Mouse (Mus musculus): ENCODE measurements around the gene Bcl3.

DNA sequence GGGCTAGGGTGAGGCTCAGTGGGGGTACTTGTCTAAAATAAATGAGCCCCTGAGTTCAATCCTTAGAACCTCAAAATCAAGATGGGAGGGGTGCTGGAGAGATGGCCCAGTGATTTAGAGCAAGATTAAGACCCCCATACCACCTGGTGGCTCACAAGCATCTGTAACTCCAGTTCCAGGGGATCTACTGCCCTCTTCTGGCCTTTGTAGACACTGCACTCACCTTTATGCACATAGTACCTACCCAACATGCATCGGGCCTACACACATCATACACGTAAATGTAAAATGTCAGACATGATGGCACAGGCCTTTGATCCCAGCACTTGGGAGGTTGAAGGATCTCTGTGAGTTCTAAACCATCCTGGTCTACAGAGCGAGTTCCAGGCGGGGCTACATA lies 39.9 kb downstream of the Bcl3 start:
- TF ChIP-seq USF2 (conservative IDR thresholded peaks at IDR 0.05; ENCODE audit: low read depth, low read length) (no peak), MEF2A (IDR thresholded peaks at IDR 0.05; ENCODE audit: borderline replicate concordance, low read depth, low read length) (no peak), CTCF (conservative IDR thresholded peaks at IDR 0.05 in 1 of 2, IDR thresholded peaks at IDR 0.05 in 1 of 2; ENCODE audit: low read depth in 2 of 2, low read length in 2 of 2) (peak; percentile 44 to 59; a peak in 3 of 4 replicates), KAT2A (IDR thresholded peaks at IDR 0.05; ENCODE audit: insufficient replicate concordance, low read length) (no peak), ZC3H11A (IDR thresholded peaks at IDR 0.05; ENCODE audit: low read depth, low read length) (no peak)

All from CH12.LX (cell line).